ENCODE assay signal across 7 mouse cellular contexts in the genomic region with DNA sequence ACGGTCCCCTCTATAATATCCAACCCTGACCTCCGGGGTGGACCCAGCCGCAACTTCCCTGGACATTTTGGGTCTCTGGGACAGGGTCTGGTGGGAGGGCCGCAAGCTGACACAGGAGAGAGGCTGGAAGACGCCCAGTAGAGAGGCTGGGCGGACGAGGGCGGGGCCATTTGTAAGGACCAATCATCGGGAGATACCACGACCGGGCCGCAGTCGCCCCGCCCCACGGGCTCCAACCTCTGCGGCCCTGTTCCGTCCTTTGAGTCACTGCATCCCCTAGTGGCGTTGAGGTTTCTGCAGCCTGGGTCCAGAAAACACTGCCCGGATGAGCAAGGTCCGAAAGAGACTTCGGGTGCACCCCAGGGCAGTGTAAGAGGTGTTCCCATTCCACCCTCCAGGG. TPM values are rescaled to one million over a fixed set of nuclear protein-coding genes. Genes with fewer than 3 reads are reported as not detected.
DNase-seq lines count a peak whose midpoint lies in the region; ATAC-seq lines count a peak whose summit lies in the region.

No protein-coding gene starts in this region.

- no peak overlapping the region for H3K27ac ChIP-seq in forebrain, embryonic 13.5 days

- peak overlapping the region; percentile 72 for H3K4me2 ChIP-seq in forebrain, embryonic 13.5 days

- H3K9ac ChIP-seq in forebrain, embryonic 13.5 days: no peak overlapping the region

- H3K4me3 ChIP-seq in forebrain, embryonic 13.5 days: peak overlapping the region; percentile 39
- peak overlapping the region; percentile 92 for H3K4me3 ChIP-seq in megakaryocyte, embryonic 14.5 days (replicated peaks)

- no peaks in the 10 kb centered on the region for H3K36me3 ChIP-seq in forebrain, embryonic 13.5 days (ENCODE audit: poor library complexity, severe bottlenecking)
- no peaks in the 10 kb centered on the region for H3K36me3 ChIP-seq in megakaryocyte, embryonic 14.5 days (replicated peaks; ENCODE audit: low read length)

- peaks cover 31% of the 10 kb centered on the region for H3K4me1 ChIP-seq in forebrain, embryonic 13.5 days
- H3K4me1 ChIP-seq in megakaryocyte, embryonic 14.5 days: peaks cover 76% of the 10 kb centered on the region

- intact Hi-C loops in heart, postnatal 25 days (cut with DNase I): loop anchor here (10.0 kb wide), 2 partner anchors 255 to 345 kb away; no protein-coding TSS in a partner anchor

- no peaks in the 10 kb centered on the region for H3K9me3 ChIP-seq in forebrain, embryonic 13.5 days (replicated peaks)
- H3K9me3 ChIP-seq in megakaryocyte, embryonic 14.5 days: peaks cover 3% of the 10 kb centered on the region; the same call in 1 of the 2 replicates

- WGBS in forebrain, embryonic 13.5 days: 0% methylated on average over 21 of the region's 21 CpGs
- WGBS in large intestine, adult 2 months: under 1% methylated on average over 21 of the region's 21 CpGs

- peak; percentile 94 for ATAC-seq in forebrain, embryonic 13.5 days

- peak; percentile 98 for DNase-seq in R1 (ENCODE audit: low read depth, low spot score)
- DNase-seq in cerebellum, adult 11 months: peak; percentile 19
- DNase-seq in heart, postnatal 25 days (ENCODE audit: low spot score): peak; percentile 89
- DNase-seq in large intestine, adult 2 months (ENCODE audit: low read depth, low spot score): peak; percentile 70
- DNase-seq in skeletal muscle tissue, adult 2 months (ENCODE audit: low read depth, low spot score): peak; percentile 75

- peaks cover 100% of the 10 kb centered on the region for H3K27me3 ChIP-seq in forebrain, embryonic 13.5 days
- H3K27me3 ChIP-seq in megakaryocyte, embryonic 14.5 days (replicated peaks): peaks cover 98% of the 10 kb centered on the region

RNA-seq across cellular contexts. Expression of gene 4930412O13Rik, which starts 1.6 kb away (rescaled TPM):
- polyA plus RNA-seq in forebrain, embryonic 13.5 days (2015; fragmentation: Nextera tagmentation; extraction: Ambion mirVana): not detected in 2 replicates
- not detected for total RNA-seq in heart, postnatal 25 days (2021)
- polyA plus RNA-seq in large intestine, adult 2 months (2012; rRNA removed): not detected in 2 replicates
- polyA plus RNA-seq in megakaryocyte, embryonic 14.5 days (2012; ENCODE audit: insufficient read depth, low replicate concordance): not detected in 2 replicates

RNA-seq across cellular contexts. Expression of gene 9230102O04Rik, which starts 9.8 kb away (rescaled TPM):
- not detected in 2 replicates for polyA plus RNA-seq in forebrain, embryonic 13.5 days (2015; fragmentation: Nextera tagmentation; extraction: Ambion mirVana)
- total RNA-seq in heart, postnatal 25 days (2021): not detected
- not detected in 2 replicates for polyA plus RNA-seq in large intestine, adult 2 months (2012; rRNA removed)
- polyA plus RNA-seq in megakaryocyte, embryonic 14.5 days (2012; ENCODE audit: insufficient read depth, low replicate concordance): not detected in 2 replicates

RNA-seq across cellular contexts. Expression of gene Gata3, which starts 10.3 kb away (rescaled TPM):
- polyA plus RNA-seq in forebrain, embryonic 13.5 days (2015; fragmentation: Nextera tagmentation; extraction: Ambion mirVana): 1.4 and 3.3 TPM in 2 replicates
- total RNA-seq in heart, postnatal 25 days (2021): 1 to 10 TPM; 1.1 to 1.7 TPM
- polyA plus RNA-seq in large intestine, adult 2 months (2012; rRNA removed): 0.60 and 1.1 TPM in 2 replicates
- polyA plus RNA-seq in megakaryocyte, embryonic 14.5 days (2012; ENCODE audit: insufficient read depth, low replicate concordance): 0.36 TPM in 1 of 2 replicates, not detected in the other

Comparison
In these comparisons a context has a peak if more than half of its experiments do, and no peak if none do; other contexts are left out.
1. DNase-seq: peak in every context shown above with its lines; median percentile 98 in R1; 89 in heart, postnatal 25 days; 75 in skeletal muscle tissue, adult 2 months; 70 in large intestine, adult 2 months; 19 in cerebellum, adult 11 months.